Mouse (Mus musculus): ENCODE results near the gene Olfr485. TPM values are rescaled to one million over a fixed set of nuclear protein-coding genes. Genes with fewer than 3 reads are reported as not detected.

The Olfr485 gene
- polyA plus RNA-seq, 1 experiment from 2014 or later, result not detected

DNA sequence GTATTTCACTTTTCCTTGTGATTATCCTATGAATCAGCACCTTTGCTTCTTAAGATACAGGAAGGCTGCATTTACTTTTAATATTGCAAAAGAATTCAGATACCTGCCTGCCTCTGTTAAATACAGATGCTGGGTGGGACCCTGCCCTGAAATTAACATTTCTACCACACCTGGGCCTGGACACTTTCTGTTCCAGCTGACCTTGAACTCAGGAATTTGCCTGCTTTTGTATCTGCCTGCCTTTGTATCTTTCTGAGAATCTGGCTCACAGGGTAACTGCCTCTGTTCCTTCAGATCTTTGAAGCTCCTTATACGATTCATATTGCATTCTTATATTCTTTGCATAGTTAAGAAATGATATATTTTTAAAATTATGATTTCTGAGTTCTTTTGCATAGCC lies 38.3 kb downstream of the Olfr485 start:
- 59% methylated on average over 1 of the region's 1 CpGs for WGBS
- Histone ChIP-seq H3K4me1 (ENCODE audit: control insufficient read depth, insufficient read depth, low read length) (no peaks in the 10 kb centered on the region), H3K4me3 (ENCODE audit: low read depth, low read length) (no peak overlapping the region), H3K9me3 (ENCODE audit: control insufficient read depth, low read depth, low read length) (no peaks in the 10 kb centered on the region), H3K27me3 (ENCODE audit: control insufficient read depth, insufficient read depth, low read length) (no peaks in the 10 kb centered on the region), H3K9ac (replicated peaks; ENCODE audit: low read depth, low read length) (no peak overlapping the region), H3K36me3 (ENCODE audit: control insufficient read depth, insufficient read depth, low read length) (no peaks in the 10 kb centered on the region), H3K4me2 (replicated peaks; ENCODE audit: low read depth, low read length) (no peak overlapping the region), H3K27ac (ENCODE audit: low read length) (no peak overlapping the region)
- ATAC-seq (ENCODE audit: insufficient number of reproducible peaks, insufficient read depth, low FRiP score, low read depth), result no peak

DNA sequence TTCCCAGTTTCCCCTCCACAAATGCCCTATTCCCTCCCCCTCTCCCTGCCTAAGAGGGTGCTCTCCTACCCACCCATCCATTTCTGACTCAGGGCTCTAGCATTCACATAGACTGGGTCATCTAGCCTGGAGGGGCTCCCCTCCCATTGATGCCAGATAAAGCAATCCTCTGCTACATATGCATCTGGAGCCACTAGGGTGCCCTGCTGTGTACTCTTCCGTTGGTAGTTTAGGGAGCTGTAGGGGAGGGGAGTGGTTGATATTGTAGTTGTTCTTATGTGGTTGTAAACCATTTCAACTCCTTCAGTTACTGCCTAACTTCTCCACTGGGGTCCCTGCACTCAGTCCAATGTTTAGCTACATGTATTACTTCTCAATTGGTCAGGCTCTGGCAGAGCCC lies 39.0 kb downstream of the Olfr485 start:
- Histone ChIP-seq H3K4me3 (ENCODE audit: low read depth, low read length) (no peak overlapping the region), H3K27ac (ENCODE audit: low read length) (no peak overlapping the region), H3K36me3 (ENCODE audit: control insufficient read depth, insufficient read depth, low read length) (no peaks in the 10 kb centered on the region), H3K27me3 (ENCODE audit: control insufficient read depth, insufficient read depth, low read length) (no peaks in the 10 kb centered on the region), H3K4me2 (replicated peaks; ENCODE audit: low read depth, low read length) (no peak overlapping the region), H3K4me1 (ENCODE audit: control insufficient read depth, insufficient read depth, low read length) (no peaks in the 10 kb centered on the region), H3K9ac (replicated peaks; ENCODE audit: low read depth, low read length) (no peak overlapping the region), H3K9me3 (ENCODE audit: control insufficient read depth, low read depth, low read length) (no peaks in the 10 kb centered on the region)
- ATAC-seq (ENCODE audit: insufficient number of reproducible peaks, insufficient read depth, low FRiP score, low read depth), result no peak
- 23% methylated on average over 1 of the region's 1 CpGs for WGBS

Other genes starting within 250 kb of the Olfr485 start
- gene Olfr473, start 229.4 kb downstream of the Olfr485 start, polyA plus RNA-seq (2014; fragmentation: Nextera tagmentation; extraction: Ambion mirVana), result not detected in 2 replicates
- gene Olfr474, start 205.2 kb downstream of the Olfr485 start, polyA plus RNA-seq (2014; fragmentation: Nextera tagmentation; extraction: Ambion mirVana), result not detected in 2 replicates
- gene Olfr476, start 195.1 kb downstream of the Olfr485 start, polyA plus RNA-seq (2014; fragmentation: Nextera tagmentation; extraction: Ambion mirVana), result not detected in 2 replicates
- not detected in 2 replicates for gene Olfr477, start 173.2 kb downstream of the Olfr485 start, polyA plus RNA-seq (2014; fragmentation: Nextera tagmentation; extraction: Ambion mirVana)
- gene Olfr478, start 125.9 kb downstream of the Olfr485 start, polyA plus RNA-seq (2014; fragmentation: Nextera tagmentation; extraction: Ambion mirVana), result not detected in 2 replicates
- gene Olfr479, start 109.2 kb downstream of the Olfr485 start, polyA plus RNA-seq (2014; fragmentation: Nextera tagmentation; extraction: Ambion mirVana), result not detected in 2 replicates
- not detected in 2 replicates for gene Olfr480, start 92.5 kb downstream of the Olfr485 start, polyA plus RNA-seq (2014; fragmentation: Nextera tagmentation; extraction: Ambion mirVana)
- gene Olfr481, start 80.0 kb downstream of the Olfr485 start, polyA plus RNA-seq (2014; fragmentation: Nextera tagmentation; extraction: Ambion mirVana), result not detected in 2 replicates
- gene Olfr482, start 62.3 kb downstream of the Olfr485 start, polyA plus RNA-seq (2014; fragmentation: Nextera tagmentation; extraction: Ambion mirVana), result 0.17 TPM in 1 of 2 replicates, not detected in the other
- not detected in 2 replicates for gene Olfr483, start 59.0 kb downstream of the Olfr485 start, polyA plus RNA-seq (2014; fragmentation: Nextera tagmentation; extraction: Ambion mirVana)
- not detected in 2 replicates for gene Olfr484, start 32.4 kb downstream of the Olfr485 start, polyA plus RNA-seq (2014; fragmentation: Nextera tagmentation; extraction: Ambion mirVana)
- gene Olfr486, start 12.9 kb upstream of the Olfr485 start, polyA plus RNA-seq (2014; fragmentation: Nextera tagmentation; extraction: Ambion mirVana), result not detected in 2 replicates
- not detected in 2 replicates for gene Olfr487, start 54.8 kb upstream of the Olfr485 start, polyA plus RNA-seq (2014; fragmentation: Nextera tagmentation; extraction: Ambion mirVana)
- not detected in 2 replicates for gene Olfr488, start 98.5 kb upstream of the Olfr485 start, polyA plus RNA-seq (2014; fragmentation: Nextera tagmentation; extraction: Ambion mirVana)
- gene Olfr490, start 129.1 kb upstream of the Olfr485 start, polyA plus RNA-seq (2014; fragmentation: Nextera tagmentation; extraction: Ambion mirVana), result not detected in 2 replicates
- not detected in 2 replicates for gene Olfr491, start 153.6 kb upstream of the Olfr485 start, polyA plus RNA-seq (2014; fragmentation: Nextera tagmentation; extraction: Ambion mirVana)
- not detected in 2 replicates for gene Olfr492, start 163.8 kb upstream of the Olfr485 start, polyA plus RNA-seq (2014; fragmentation: Nextera tagmentation; extraction: Ambion mirVana)
- gene Olfr493, start 187.1 kb upstream of the Olfr485 start, polyA plus RNA-seq (2014; fragmentation: Nextera tagmentation; extraction: Ambion mirVana), result not detected in 2 replicates
- not detected in 2 replicates for gene Olfr494, start 205.5 kb upstream of the Olfr485 start, polyA plus RNA-seq (2014; fragmentation: Nextera tagmentation; extraction: Ambion mirVana)
- not detected in 2 replicates for gene Olfr495, start 233.3 kb upstream of the Olfr485 start, polyA plus RNA-seq (2014; fragmentation: Nextera tagmentation; extraction: Ambion mirVana)